Mouse (Mus musculus): ENCODE measurements around the gene Shf.
"Not testable (repeated sequence)": the region's sequence is repeated elsewhere in the genome, so short reads cannot be mapped to it uniquely, and the experiment has no call there.

The Shf gene

GRCm38 (mm10) chr2:122368995-122369739, at the start of gene Shf:
Gene Shf (minus strand): TSS chr2:122369162.
- peak in 1 of 2 experiments; percentile 74 for DNase-seq (ENCODE audit: low read depth in 1 of 2, low spot score in 2 of 2)

- DNase-seq (ENCODE audit: low read depth in 1 of 2, low spot score in 2 of 2), result no peak
Observed at GRCm38 (mm10) chr2:122408928-122409327, 40.0 kb upstream of the Shf start.

- no peak for DNase-seq (ENCODE audit: low read depth in 1 of 2, low spot score in 2 of 2)
Observed at GRCm38 (mm10) chr2:122407607-122408006, 38.6 kb upstream of the Shf start.

- DNase-seq (ENCODE audit: low read depth in 1 of 2, low spot score in 2 of 2), result no peak
Observed at GRCm38 (mm10) chr2:122396150-122396549, 27.2 kb upstream of the Shf start.

GRCm38 (mm10) chr2:122387135-122387534, 18.2 kb upstream of the Shf start:
- DNase-seq (ENCODE audit: low read depth in 1 of 2, low spot score in 2 of 2), result not testable (repeated sequence)

GRCm38 (mm10) chr2:122385095-122385494, 16.1 kb upstream of the Shf start:
- DNase-seq (ENCODE audit: low read depth in 1 of 2, low spot score in 2 of 2), result no peak

GRCm38 (mm10) chr2:122382121-122382520, 13.2 kb upstream of the Shf start:
- no peak for DNase-seq (ENCODE audit: low read depth in 1 of 2, low spot score in 2 of 2)

- DNase-seq (ENCODE audit: low read depth in 1 of 2, low spot score in 2 of 2), result no peak
Observed at GRCm38 (mm10) chr2:122381329-122382103, 12.6 kb upstream of the Shf start.

- peak in 1 of 2 experiments; percentile 40 for DNase-seq (ENCODE audit: low read depth in 1 of 2, low spot score in 2 of 2)
Observed at GRCm38 (mm10) chr2:122380768-122381311, 11.9 kb upstream of the Shf start.

GRCm38 (mm10) chr2:122379292-122379650, 10.3 kb upstream of the Shf start:
- DNase-seq (ENCODE audit: low read depth in 1 of 2, low spot score in 2 of 2), result no peak

- no peak for DNase-seq (ENCODE audit: low read depth in 1 of 2, low spot score in 2 of 2)
Observed at GRCm38 (mm10) chr2:122378421-122379291, 9.7 kb upstream of the Shf start.

GRCm38 (mm10) chr2:122377751-122378246, 8.8 kb upstream of the Shf start:
- DNase-seq (ENCODE audit: low read depth in 1 of 2, low spot score in 2 of 2), result peak in 1 of 2 experiments; percentile 75

- DNase-seq (ENCODE audit: low read depth in 1 of 2, low spot score in 2 of 2), result peak; percentile 96 to 99
Observed at GRCm38 (mm10) chr2:122377215-122377674, 8.3 kb upstream of the Shf start.

GRCm38 (mm10) chr2:122376041-122376561, 7.1 kb upstream of the Shf start:
- peak in 1 of 2 experiments; percentile 27 for DNase-seq (ENCODE audit: low read depth in 1 of 2, low spot score in 2 of 2)

- DNase-seq (ENCODE audit: low read depth in 1 of 2, low spot score in 2 of 2), result peak; percentile 92
Observed at GRCm38 (mm10) chr2:122375391-122375991, 6.5 kb upstream of the Shf start.

- no peak for DNase-seq (ENCODE audit: low read depth in 1 of 2, low spot score in 2 of 2)
Observed at GRCm38 (mm10) chr2:122374666-122375331, 5.8 kb upstream of the Shf start.

GRCm38 (mm10) chr2:122374012-122374411, 5.0 kb upstream of the Shf start:
- DNase-seq (ENCODE audit: low read depth in 1 of 2, low spot score in 2 of 2), result no peak

GRCm38 (mm10) chr2:122372541-122372940, 3.6 kb upstream of the Shf start:
- DNase-seq (ENCODE audit: low read depth in 1 of 2, low spot score in 2 of 2), result no peak

GRCm38 (mm10) chr2:122372067-122372466, 3.1 kb upstream of the Shf start:
- no peak for DNase-seq (ENCODE audit: low read depth in 1 of 2, low spot score in 2 of 2)
